Mouse (Mus musculus): ENCODE data around the gene Selenbp1. TPM values are rescaled to one million over a fixed set of nuclear protein-coding genes. Genes with fewer than 3 reads are reported as not detected.
"Not testable (repeated sequence)": the region's sequence is repeated elsewhere in the genome, so short reads cannot be mapped to it uniquely, and the experiment has no call there.

The Selenbp1 gene
- polyA plus RNA-seq, 1 experiment = 35.6 TPM

GRCm38 (mm10) chr3:94931427-94932082, 1.3 kb upstream of the Selenbp1 start:
- WGBS = 64% methylated on average over 10 of the region's 10 CpGs
- H3K27ac ChIP-seq (ENCODE audit: control insufficient read depth, insufficient read depth, low read depth, low read length, poor library complexity); H3K4me3 ChIP-seq (replicated peaks; ENCODE audit: control insufficient read depth, low read depth, low read length); H3K4me1 ChIP-seq (ENCODE audit: control insufficient read depth, insufficient read depth, low read length): not testable (repeated sequence)

- H3K27ac ChIP-seq (ENCODE audit: control insufficient read depth, insufficient read depth, low read depth, low read length, poor library complexity); H3K4me3 ChIP-seq (replicated peaks; ENCODE audit: control insufficient read depth, low read depth, low read length); H3K4me1 ChIP-seq (ENCODE audit: control insufficient read depth, insufficient read depth, low read length): not testable (repeated sequence)
- 52% methylated on average over 2 of the region's 2 CpGs for WGBS
Measured at GRCm38 (mm10) chr3:94932279-94932678, 577 bp upstream of the Selenbp1 start.

- H3K4me1 ChIP-seq (ENCODE audit: control insufficient read depth, insufficient read depth, low read length); H3K4me3 ChIP-seq (replicated peaks; ENCODE audit: control insufficient read depth, low read depth, low read length); H3K27ac ChIP-seq (ENCODE audit: control insufficient read depth, insufficient read depth, low read depth, low read length, poor library complexity): not testable (repeated sequence)
- WGBS = 0% methylated on average over 1 of the region's 2 CpGs
Measured at GRCm38 (mm10) chr3:94933604-94934003, 748 bp downstream of the Selenbp1 start.

GRCm38 (mm10) chr3:94934564-94934963, 1.7 kb downstream of the Selenbp1 start:
- not testable (repeated sequence) for H3K4me3 ChIP-seq (replicated peaks; ENCODE audit: control insufficient read depth, low read depth, low read length); H3K4me1 ChIP-seq (ENCODE audit: control insufficient read depth, insufficient read depth, low read length)
- WGBS = 61% methylated on average over 3 of the region's 3 CpGs
- H3K27ac ChIP-seq (ENCODE audit: control insufficient read depth, insufficient read depth, low read depth, low read length, poor library complexity) = peak overlapping the region; percentile 4; the same call in 1 of the 2 replicates

GRCm38 (mm10) chr3:94935332-94935731, 2.5 kb downstream of the Selenbp1 start:
- H3K4me1 ChIP-seq (ENCODE audit: control insufficient read depth, insufficient read depth, low read length); H3K4me3 ChIP-seq (replicated peaks; ENCODE audit: control insufficient read depth, low read depth, low read length); H3K27ac ChIP-seq (ENCODE audit: control insufficient read depth, insufficient read depth, low read depth, low read length, poor library complexity): not testable (repeated sequence)
- WGBS = 73% methylated on average over 3 of the region's 3 CpGs

- 58% methylated on average over 5 of the region's 5 CpGs for WGBS
- not testable (repeated sequence) for H3K4me1 ChIP-seq (ENCODE audit: control insufficient read depth, insufficient read depth, low read length); H3K27ac ChIP-seq (ENCODE audit: control insufficient read depth, insufficient read depth, low read depth, low read length, poor library complexity); H3K4me3 ChIP-seq (replicated peaks; ENCODE audit: control insufficient read depth, low read depth, low read length)
Measured at GRCm38 (mm10) chr3:94936147-94936546, 3.3 kb downstream of the Selenbp1 start.

GRCm38 (mm10) chr3:94937194-94937593, 4.3 kb downstream of the Selenbp1 start:
- 86% methylated on average over 7 of the region's 7 CpGs for WGBS
- not testable (repeated sequence) for H3K4me1 ChIP-seq (ENCODE audit: control insufficient read depth, insufficient read depth, low read length); H3K27ac ChIP-seq (ENCODE audit: control insufficient read depth, insufficient read depth, low read depth, low read length, poor library complexity); H3K4me3 ChIP-seq (replicated peaks; ENCODE audit: control insufficient read depth, low read depth, low read length)

- H3K27ac ChIP-seq (ENCODE audit: control insufficient read depth, insufficient read depth, low read depth, low read length, poor library complexity); H3K4me1 ChIP-seq (ENCODE audit: control insufficient read depth, insufficient read depth, low read length); H3K4me3 ChIP-seq (replicated peaks; ENCODE audit: control insufficient read depth, low read depth, low read length): not testable (repeated sequence)
- 70% methylated on average over 9 of the region's 9 CpGs for WGBS
Measured at GRCm38 (mm10) chr3:94940033-94940432, 7.2 kb downstream of the Selenbp1 start.

- H3K27ac ChIP-seq (ENCODE audit: control insufficient read depth, insufficient read depth, low read depth, low read length, poor library complexity) = peak overlapping the region; percentile 41; the same call in 1 of the 2 replicates
- H3K4me1 ChIP-seq (ENCODE audit: control insufficient read depth, insufficient read depth, low read length); H3K4me3 ChIP-seq (replicated peaks; ENCODE audit: control insufficient read depth, low read depth, low read length): not testable (repeated sequence)
- WGBS = 47% methylated on average over 9 of the region's 9 CpGs
Measured at GRCm38 (mm10) chr3:94942211-94942967, 9.5 kb downstream of the Selenbp1 start.

GRCm38 (mm10) chr3:94943706-94944105, 10.8 kb downstream of the Selenbp1 start:
- TF ChIP-seq CTCF (IDR thresholded peaks at IDR 0.05; ENCODE audit: control insufficient read depth, insufficient read depth, low read length) = peak; percentile 42; the same call in 1 of the 2 replicates
- H3K27ac ChIP-seq (ENCODE audit: control insufficient read depth, insufficient read depth, low read depth, low read length, poor library complexity); H3K4me1 ChIP-seq (ENCODE audit: control insufficient read depth, insufficient read depth, low read length); H3K4me3 ChIP-seq (replicated peaks; ENCODE audit: control insufficient read depth, low read depth, low read length): not testable (repeated sequence)
- 42% methylated on average over 4 of the region's 4 CpGs for WGBS
